Mouse (Mus musculus) layer of hippocampus, adult 9-10 months (tissue): ENCODE measurements around the gene Prkcz.

ENCODE experiments used
- DNase-seq: peaks from one replicate; pipeline ENCODE4 v3.0.0; 2022; ENCODE audit warnings: low spot score

The Prkcz gene

DNA sequence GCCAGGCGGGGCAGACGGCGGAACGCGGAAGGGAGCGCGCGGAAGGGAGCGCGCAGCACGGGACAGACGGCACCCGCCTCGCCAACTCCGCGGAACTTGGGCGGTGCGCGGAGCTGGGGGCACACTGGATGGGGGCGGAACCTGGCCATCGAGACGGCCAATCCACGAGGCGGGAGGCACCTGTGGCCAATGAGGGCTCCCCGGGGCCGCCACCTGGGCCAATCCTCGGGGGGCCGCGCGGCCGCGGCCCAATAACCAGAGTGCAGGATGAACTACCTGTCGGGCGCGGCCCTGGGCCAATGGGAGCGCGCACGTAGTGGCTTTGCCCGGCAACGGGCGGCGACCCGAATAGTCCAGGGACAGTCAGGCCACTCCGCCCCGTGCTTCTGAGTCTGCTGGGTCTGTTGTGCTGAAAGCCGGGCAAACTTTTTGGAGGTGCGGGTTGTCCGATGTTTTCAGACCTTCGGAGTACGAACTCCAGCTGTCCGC is at the start of gene Prkcz:
Gene Prkcz (minus strand): TSS at position 59 of the 489 bp plus-strand sequence.
- no peak for DNase-seq

DNA sequence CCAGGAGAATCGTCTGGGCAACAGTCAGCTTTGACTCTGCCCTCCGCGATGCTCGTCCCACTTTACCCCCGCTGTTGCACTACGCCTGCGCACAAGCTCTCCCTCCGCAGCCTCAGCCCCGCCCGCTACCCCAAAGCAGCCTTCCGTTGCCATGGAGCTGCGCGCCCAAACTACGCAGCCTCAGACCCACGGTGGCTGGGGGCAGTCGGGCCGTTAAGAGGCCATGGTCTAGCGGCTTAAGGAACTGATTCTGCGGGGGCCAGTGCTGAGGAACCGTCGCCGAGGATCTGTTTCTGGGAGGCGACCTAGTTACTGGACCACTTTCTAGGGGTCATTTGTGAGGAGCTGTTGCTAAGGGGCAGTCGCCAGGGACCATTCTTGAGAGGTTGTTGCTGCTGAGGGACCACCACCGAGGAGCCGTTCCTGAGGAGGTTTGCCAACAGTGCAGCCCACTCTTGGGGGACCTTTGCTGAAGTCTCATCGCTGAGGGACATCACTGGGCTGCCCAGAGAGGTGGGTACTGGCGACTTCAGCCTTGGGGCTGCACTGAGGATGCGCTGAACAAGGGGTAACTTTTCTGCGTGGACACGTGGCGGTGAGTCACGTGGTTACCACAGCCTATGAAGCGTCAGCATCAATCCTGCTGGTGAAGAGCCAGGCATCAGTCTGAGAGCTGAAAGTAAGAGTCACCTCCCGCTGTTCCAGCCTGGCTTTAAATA is 48.1 kb upstream of the Prkcz start, which contains the start of gene Cfap74:
Gene Cfap74 (plus strand): TSS at position 133 of the 719 bp plus-strand sequence.
- peak; percentile 49 for DNase-seq

DNA sequence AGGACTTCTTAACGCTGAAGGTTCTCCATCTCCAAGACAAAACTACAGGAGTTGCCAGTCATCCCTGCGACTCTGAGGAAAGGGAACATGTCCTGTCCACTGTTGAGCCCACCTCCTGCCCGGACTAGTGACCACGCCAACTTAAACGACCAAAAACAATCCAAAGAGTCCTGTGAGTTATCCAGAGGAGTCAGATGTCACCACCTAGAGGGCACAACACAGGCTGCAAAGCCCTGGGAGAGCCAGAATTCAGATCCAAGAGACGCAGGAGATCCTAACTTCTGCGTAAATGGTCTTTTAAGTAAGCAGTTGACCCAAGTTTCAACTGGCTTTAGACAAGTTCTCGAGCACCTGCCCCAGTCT is 47.5 kb upstream of the Prkcz start:
- DNase-seq: no peak

DNA sequence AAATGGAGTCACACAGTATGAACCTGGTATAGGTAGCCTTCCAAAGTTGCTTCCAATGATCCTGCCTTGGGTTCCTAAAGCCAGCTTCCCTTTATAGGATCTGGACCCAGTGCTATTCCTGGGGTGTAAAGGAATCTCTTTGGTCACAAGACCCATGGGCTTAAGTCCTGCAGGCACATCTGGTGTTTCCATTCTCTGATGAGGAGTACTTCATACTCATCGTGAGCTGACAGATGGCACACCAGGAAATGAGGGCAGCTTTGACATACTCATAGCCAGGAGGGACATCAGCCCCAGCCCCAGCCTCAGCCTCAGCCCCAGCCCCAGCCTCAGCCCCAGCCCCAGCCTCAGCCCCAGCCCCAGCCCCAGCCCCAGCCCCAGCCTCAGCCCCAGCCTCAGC is 41.3 kb upstream of the Prkcz start:
- no peak for DNase-seq

DNA sequence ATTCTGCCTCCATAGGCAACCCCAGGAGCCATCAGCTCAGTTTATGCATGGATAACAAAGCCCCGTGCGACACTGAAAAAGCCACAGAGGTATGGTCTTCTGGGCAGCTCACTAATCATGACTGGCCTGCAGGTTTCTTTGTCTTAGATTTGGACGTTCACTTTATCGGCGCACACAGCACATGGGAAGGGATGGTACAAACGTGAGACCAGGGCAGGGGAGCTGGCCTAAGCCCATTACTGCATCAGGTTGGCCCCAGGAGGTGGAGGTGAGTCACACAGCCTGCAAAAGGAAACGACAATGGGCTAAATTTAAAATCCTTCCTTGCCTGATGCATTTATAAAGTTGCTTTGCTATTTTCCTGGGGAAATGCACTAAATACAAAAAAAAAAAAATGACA is 40.0 kb upstream of the Prkcz start:
- no peak for DNase-seq

DNA sequence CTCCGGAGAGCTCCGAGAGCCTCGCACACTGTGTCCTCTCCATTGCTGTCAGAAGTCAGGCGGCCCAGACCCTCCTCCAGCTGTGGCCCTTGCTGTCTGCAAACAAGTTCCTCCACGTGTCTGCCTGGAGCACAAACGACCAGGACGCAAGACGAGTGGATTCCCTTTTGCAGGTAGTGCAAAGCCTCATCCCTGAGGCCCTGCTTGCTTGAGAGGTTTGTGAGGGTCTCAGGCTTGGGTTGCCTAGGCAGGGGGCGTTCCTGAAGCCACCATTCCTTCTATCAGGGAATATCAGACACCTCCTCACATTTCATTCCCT is 37.0 kb upstream of the Prkcz start:
- no peak for DNase-seq

DNA sequence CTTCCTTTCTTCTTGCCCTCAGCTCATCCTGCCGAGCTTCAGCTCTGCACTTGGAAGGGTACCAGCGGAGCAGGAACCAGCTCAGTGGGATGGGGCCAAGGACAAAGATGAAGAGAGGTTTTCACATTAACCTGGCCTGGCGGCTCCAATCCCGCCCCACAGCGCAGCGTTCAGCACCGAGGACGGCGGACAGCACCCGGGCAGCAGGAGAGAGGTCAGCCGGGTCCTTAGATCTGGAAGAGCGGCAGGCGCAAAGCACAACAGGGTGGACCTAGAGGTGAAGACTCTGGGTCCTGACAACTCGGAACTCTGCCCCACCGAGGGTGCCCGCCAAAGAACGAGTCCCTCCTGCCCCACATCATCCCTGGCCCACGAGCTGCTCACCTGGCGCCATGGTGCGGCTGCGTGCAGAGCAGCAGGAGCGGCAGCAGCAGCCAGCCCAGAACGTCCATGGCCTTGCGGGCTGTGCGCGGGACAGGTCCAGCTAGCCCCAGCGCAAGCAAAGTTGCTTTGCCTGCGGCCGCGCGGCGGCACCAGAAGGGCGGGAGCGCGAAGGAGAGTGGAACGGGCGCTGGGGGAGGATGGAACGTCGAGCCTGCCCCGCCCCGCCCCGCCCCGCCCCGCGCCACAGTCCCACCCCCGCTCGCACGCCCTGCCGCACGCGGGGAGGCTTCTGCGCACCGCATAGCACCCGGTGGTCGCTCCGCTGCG is 36.5 kb upstream of the Prkcz start, which contains the start of gene Gabrd:
Gene Gabrd (minus strand): TSS at position 602 of the 711 bp plus-strand sequence.
- no peak for DNase-seq

DNA sequence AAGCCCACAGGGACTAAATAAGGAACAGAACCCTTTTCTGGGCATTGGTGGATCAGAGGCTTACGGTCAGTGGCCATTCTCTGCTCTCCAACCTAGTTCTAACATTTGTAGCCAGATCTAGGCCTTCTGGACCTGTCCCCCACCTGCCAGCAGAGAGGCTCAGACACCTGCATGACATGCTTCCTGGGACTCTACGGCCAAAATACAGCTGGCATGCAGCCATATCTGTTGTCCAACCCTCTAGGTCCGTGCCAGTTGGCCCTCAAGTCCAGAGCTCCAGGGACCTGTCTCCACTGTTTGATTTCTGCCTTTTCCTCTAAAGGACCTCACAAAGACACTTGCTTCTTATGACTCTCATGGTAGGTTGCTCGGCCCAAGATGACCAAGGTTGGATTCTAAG is 35.6 kb upstream of the Prkcz start:
- no peak for DNase-seq

DNA sequence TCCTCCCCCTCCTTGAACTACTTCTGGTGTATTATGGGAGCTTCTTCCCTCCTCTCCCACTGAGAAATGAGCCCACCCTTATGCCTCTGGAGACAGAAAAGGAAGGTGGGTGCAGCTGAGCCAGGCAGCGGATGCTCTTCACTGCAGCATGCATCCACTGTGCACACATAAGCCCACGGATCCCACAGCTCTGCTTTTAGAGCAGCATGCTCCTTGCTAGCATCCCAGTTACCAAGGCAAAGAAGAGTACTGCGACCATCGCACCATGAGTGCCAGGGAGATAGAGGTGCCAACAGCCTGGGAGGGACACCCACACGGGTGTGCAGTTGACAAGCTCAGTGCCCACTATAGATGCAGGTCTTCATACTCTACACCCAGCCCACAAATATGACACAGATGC is 34.3 kb upstream of the Prkcz start:
- DNase-seq: no peak

DNA sequence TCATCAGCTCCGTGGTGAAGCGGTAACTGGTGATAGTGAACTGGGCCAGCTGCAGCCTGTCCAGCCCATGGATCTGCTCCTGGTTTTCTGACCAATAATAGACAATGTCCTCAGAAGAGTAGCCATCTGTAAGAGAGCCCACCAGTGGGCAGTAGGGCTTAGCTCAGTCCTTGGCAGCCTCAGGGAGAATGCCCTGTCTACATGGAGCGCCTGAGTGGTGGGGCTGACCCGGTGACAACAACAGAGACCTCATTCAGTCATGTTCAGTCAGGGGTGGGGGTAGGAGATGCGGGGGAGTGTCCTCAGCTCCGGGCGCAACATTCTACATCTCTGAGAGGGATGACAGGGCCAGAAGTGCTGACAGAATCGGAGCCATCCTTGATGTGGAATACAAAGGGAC is 26.0 kb upstream of the Prkcz start:
- no peak for DNase-seq

DNA sequence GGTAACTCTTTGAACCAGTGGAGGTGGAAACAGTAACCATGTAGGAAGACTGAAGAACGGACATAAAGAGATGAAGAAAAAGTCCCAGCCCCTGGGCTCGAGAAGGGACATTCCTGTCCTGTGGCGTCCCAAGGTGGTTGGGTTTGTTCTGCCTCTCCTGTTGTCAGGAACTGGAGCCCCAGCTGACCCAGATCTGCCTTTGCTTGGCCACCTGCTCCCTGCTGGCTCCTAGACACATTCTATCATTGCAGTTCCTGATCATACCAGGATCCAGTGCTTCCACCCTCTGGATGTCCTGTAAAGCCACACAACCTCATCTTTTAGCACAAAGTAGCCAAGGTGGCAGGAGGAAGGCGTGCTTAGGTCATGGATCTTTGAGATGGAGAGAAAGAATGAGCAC is 22.2 kb upstream of the Prkcz start:
- DNase-seq: no peak

DNA sequence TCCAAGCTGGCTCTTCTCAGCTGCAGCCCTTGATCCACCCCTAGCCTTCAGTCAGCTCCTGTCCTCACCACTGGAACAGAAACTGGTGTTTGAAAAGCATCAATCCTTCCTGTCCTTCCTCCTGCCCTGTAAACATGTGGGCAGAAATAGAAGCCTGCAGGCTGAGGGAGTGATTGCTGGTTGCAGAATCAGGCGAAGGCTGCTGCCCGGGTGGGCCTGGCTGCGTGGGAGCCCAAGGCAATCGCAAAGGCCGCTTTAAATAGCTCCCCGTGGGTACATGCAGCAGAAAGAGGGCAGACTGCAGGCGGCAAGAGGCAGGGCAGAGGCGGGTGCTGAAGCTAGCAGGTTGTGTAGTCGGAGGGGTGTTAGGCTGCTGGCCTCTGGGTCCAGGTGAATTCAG is 21.6 kb upstream of the Prkcz start:
- DNase-seq: no peak

DNA sequence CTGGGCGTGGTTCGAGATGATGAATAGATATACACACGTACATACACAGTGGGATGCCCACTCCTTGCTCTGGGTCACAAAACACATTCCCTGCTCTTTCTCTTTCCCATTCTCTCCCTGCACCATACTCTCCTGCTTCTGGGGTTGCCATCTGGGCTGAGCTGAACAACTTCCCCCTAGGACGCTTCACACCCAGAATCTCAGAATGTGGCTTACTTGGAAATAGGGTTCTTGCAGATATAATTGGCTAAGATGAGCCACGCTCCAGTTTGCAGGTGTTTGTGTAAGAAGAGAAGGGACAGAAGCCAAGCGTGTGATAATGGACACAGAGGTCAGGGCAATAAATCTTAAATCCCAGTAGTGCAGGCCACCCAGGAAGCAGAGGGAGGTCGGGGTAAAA is 20.8 kb upstream of the Prkcz start:
- DNase-seq: no peak

DNA sequence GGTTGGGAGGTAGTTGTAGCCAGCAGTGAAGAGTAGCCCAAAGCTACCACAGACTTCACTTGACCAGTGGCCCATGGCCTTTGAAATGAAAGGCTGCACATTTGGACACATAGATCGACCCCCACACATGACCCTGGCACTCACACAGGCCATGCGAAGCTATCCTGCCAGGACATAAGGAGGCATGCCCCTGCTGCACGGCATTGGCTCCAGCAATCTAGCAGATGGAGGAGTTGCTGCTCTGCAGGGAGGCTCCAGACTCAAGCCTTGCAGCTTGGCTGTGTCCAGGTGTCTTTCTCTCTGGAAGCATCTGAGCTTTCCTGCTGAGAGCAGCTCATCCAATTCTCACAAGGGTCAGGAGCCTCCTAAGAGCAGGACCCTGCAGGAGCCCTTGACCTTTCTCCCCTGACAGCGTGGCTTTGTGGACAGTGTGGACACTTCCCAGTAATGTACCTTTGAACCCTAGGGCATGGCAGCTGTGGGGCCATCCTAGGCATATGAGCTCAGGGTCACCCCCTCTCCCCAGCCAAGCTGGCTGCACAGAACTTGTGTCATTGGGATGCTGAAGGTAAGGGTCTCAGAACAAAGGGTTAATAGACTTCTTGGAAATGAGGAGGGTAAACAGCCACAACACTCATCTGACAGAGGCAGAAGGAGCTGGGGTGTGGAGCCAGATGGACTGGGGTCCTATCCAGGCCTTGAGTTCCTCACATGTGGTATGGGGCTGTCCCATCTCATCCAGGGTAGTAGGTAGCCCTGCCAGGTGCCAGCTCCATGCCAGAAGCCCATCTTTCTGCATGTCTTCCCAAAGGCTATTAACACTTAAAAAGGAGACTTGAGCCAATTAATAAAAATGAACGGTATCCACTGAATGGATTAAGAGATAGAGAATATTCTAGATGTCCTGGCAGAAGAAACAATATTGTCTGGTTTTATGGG is 10.9 kb upstream of the Prkcz start:
- no peak for DNase-seq

DNA sequence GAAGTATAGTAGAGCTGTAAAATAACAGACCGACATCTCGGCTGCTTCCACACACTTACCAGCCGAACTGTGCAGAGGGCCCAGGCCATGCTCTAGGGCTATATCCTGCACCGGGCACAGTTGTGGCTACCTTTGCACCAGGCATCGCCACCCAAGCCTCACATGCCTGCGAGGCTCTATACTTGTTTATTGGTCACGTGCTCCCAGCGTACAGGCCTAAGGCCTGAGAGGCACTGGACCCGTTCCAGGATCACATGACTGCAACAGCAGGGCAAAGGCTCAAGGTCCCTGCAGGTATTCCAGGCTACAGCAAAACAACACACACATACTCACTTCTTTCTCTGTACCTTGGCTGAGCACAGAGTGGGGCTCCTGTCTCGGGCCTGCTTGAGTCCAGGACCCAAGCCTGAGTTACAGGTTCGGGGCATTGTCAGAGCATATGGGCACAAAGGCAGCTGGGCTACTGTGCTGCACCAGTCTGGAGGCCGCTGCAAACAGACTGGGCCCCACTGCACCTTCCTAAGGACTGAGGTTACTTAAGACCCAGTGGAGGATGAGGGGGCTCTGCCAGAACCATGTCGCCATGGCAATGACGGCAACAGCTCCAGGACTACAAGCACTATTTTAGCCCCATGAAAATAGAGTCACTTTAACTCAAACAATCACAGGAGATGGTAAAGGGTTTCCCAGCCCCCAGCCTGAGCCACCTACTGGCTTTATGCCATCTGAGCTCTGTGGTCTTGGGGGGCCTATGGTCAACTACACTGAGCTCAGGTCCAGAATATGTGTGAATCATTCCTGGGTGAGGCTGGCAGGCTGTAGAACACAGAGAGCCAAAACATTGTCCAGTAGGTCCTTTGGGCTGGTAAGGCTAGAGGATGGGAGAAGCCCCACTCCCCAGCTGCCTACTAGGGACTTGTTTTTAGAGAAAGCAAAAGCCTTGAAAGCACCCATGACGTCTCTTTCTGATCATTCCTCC is 9.9 kb upstream of the Prkcz start:
- DNase-seq: no peak

DNA sequence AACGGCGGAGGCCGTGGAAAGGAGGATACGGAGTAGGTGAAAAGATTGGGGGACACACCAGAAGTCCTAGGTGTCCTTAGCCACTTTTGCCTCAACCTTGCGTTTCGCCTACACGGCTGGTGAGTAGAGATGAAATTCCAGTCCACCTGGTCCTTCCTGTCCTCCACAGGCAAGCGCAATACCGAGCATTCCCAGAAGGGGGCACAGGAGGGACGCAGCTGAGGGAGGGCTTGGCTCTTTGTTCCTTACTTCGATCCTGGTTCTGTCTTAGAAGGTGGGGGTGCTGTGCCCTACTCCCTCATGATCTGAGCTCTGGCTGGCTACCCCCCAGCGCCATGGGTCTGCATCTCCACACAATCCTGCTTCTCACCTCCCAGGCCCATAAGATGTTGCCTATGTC is 7.5 kb upstream of the Prkcz start:
- peak; percentile 62 for DNase-seq

DNA sequence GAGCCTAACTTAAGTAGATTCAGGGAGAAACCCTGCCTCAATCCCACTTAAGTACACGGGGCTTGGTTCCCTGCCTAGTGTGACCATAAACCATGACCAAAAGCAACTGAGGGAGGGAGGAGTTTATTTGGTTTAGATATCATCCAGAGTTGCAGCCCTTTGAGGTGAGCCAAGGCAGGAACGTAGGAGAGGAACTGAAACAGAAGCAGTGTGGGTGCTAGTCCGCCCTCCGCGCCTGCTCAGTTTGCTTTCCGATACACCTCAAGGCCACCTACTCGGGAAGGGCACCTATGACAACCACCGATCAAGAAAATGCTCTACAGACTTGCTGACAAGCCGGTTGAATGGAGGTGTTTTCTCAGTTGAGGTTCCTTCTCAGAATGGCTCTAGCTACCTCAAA is 6.6 kb upstream of the Prkcz start:
- no peak for DNase-seq

DNA sequence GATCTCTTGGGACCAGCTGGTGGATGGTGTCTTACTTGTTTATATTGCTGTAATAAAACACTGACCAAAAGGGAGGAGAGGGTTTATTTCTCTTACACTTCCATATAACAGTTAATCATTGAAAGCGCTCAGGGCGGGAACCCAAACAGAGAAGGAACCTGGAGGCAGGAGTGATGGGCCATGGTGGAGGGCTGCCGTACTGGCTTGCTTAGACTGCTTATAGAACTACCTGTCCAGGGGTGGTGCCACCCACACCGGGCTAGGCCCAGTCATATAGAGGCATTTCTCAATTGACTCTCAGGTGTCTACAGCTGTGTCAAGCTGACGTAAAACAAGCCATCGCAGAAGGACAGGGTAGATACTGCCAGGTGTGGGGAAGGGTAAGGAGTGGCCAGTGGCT is 5.6 kb upstream of the Prkcz start:
- no peak for DNase-seq

DNA sequence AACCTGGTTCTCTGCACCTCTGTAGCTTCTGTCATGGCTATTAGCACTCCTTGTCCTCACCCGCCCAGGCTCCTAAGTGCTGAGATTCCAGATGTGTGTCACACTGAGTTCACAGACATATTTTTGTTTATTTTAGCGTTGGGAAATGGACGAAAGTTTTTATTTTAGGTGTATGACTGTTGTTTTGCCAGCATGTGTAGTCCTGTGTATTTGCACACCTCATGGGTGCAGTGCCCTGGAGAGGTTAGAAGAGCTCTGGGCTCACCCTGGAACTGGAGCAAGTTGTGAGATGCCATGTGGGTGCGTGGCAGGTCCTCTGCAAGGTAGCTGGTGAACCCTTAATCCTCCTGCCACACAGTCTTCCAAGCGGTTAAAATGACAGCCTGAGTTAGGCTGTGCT is 1.3 kb upstream of the Prkcz start:
- DNase-seq: no peak

DNA sequence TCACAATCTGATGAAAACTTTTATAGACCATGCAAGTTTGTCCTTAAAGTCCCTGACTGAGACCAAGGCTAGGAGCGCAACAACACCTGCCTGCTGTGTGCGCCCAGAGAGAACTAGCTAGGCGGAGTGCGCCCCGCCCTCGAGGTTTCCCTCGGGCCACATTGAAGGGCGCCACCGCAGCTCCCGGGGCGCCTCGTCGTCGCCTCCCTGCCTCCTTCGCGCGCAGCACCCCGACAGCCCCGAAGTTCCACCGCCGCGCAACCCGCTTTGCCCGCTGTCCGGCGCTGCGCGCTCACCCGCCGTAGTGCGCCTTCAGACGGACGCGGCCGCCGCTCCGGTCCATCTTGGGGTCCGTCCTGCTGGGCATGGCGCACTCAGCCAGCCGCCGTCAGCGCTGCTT is 305 bp downstream of the Prkcz start:
- no peak for DNase-seq
